Comparison of ENCODE assay signal across 26 mouse cellular contexts in genomic region chr3:119987245-119987852, GRCm38 (mm10).
DNase-seq lines count a peak whose midpoint lies in the region; ATAC-seq and TF ChIP-seq lines count a peak whose summit lies in the region.
"Had no signal": no experiment of that assay in that cellular context is flagged by ENCODE, and none has a peak within 500 bp of the region (broad histone marks: within the 10 kb centered on the region; RNA-seq: fewer than 3 reads in every experiment).

No protein-coding gene starts in this region.

- no peaks in the 10 kb centered on the region for H3K27me3 ChIP-seq in liver, embryonic 11.5 days (replicated peaks; ENCODE audit: control insufficient read depth, insufficient read depth, low read length)
- no peaks in the 10 kb centered on the region for H3K27me3 ChIP-seq in lung, embryonic 16.5 days (ENCODE audit: control insufficient read depth, insufficient read depth, low read depth, low read length)
- H3K27me3 ChIP-seq in liver, postnatal 0 days (ENCODE audit: insufficient read depth, low read length) = no peaks in the 10 kb centered on the region
- H3K27me3 ChIP-seq: embryonic facial prominence, embryonic 12.5 days; embryonic facial prominence, embryonic 15.5 days; forebrain, embryonic 12.5 days; forebrain, embryonic 15.5 days; heart, embryonic 12.5 days; heart, embryonic 15.5 days; hindbrain, embryonic 13.5 days had no signal

- no peak for TF ChIP-seq CTCF in liver, postnatal 0 days (IDR thresholded peaks at IDR 0.05; ENCODE audit: low read depth)

- WGBS in liver, embryonic 11.5 days = 64% methylated on average over 3 of the region's 3 CpGs
- 61% methylated on average over 3 of the region's 3 CpGs for WGBS in lung, embryonic 16.5 days
- WGBS in liver, postnatal 0 days (ENCODE audit: insufficient replicate concordance) = 47% methylated on average over 3 of the region's 3 CpGs

- no peaks in the 10 kb centered on the region for H3K36me3 ChIP-seq in liver, embryonic 11.5 days (ENCODE audit: control insufficient read depth, insufficient read depth, low read length)
- no peaks in the 10 kb centered on the region for H3K36me3 ChIP-seq in lung, embryonic 16.5 days (ENCODE audit: control insufficient read depth, insufficient read depth, low read length)
- H3K36me3 ChIP-seq in liver, postnatal 0 days (replicated peaks; ENCODE audit: insufficient read depth, low read length) = no peaks in the 10 kb centered on the region
- H3K36me3 ChIP-seq: embryonic facial prominence, embryonic 12.5 days; embryonic facial prominence, embryonic 15.5 days; forebrain, embryonic 12.5 days; forebrain, embryonic 15.5 days; heart, embryonic 12.5 days; heart, embryonic 15.5 days; hindbrain, embryonic 10.5 days; hindbrain, embryonic 13.5 days had no signal

- no peak overlapping the region for H3K4me3 ChIP-seq in liver, embryonic 11.5 days (ENCODE audit: low read depth, low read length)
- H3K4me3 ChIP-seq in lung, embryonic 16.5 days (ENCODE audit: low read length) = no peak overlapping the region
- H3K4me3 ChIP-seq in liver, postnatal 0 days (ENCODE audit: low read depth, low read length) = no peak overlapping the region
- H3K4me3 ChIP-seq: embryonic facial prominence, embryonic 12.5 days; embryonic facial prominence, embryonic 15.5 days; erythroblast, embryonic 14.5 days; forebrain, embryonic 12.5 days; forebrain, embryonic 15.5 days; heart, embryonic 12.5 days; heart, embryonic 15.5 days; hindbrain, embryonic 10.5 days; hindbrain, embryonic 13.5 days had no signal

- no peaks in the 10 kb centered on the region for H3K9me3 ChIP-seq in liver, embryonic 11.5 days (ENCODE audit: control insufficient read depth, low read length)
- H3K9me3 ChIP-seq in lung, embryonic 16.5 days (ENCODE audit: control insufficient read depth, low read length) = no peaks in the 10 kb centered on the region
- no peaks in the 10 kb centered on the region for H3K9me3 ChIP-seq in liver, postnatal 0 days (ENCODE audit: low read length)
- H3K9me3 ChIP-seq: embryonic facial prominence, embryonic 12.5 days; embryonic facial prominence, embryonic 15.5 days; forebrain, embryonic 12.5 days; forebrain, embryonic 15.5 days; heart, embryonic 12.5 days; heart, embryonic 15.5 days; hindbrain, embryonic 10.5 days; hindbrain, embryonic 13.5 days had no signal

- H3K9ac ChIP-seq in liver, embryonic 11.5 days (ENCODE audit: low read depth, low read length) = no peak overlapping the region
- H3K9ac ChIP-seq in lung, embryonic 16.5 days (ENCODE audit: low read length) = no peak overlapping the region
- H3K9ac ChIP-seq in liver, postnatal 0 days (replicated peaks) = no peak overlapping the region
- H3K9ac ChIP-seq: embryonic facial prominence, embryonic 12.5 days; embryonic facial prominence, embryonic 15.5 days; forebrain, embryonic 12.5 days; forebrain, embryonic 15.5 days; heart, embryonic 12.5 days; heart, embryonic 15.5 days; hindbrain, embryonic 13.5 days had no signal

- no peak for TF ChIP-seq EP300 in liver, postnatal 0 days (IDR thresholded peaks at IDR 0.05; ENCODE audit: low read depth)

- no peak overlapping the region for H3K4me2 ChIP-seq in liver, embryonic 11.5 days
- no peak overlapping the region for H3K4me2 ChIP-seq in lung, embryonic 16.5 days (ENCODE audit: low read depth, low read length)
- peak overlapping the region; percentile 2; the same call in 1 of the 2 replicates for H3K4me2 ChIP-seq in liver, postnatal 0 days (ENCODE audit: low read depth, low read length)
- H3K4me2 ChIP-seq: embryonic facial prominence, embryonic 12.5 days; embryonic facial prominence, embryonic 15.5 days; forebrain, embryonic 12.5 days; forebrain, embryonic 15.5 days; heart, embryonic 12.5 days; heart, embryonic 15.5 days; hindbrain, embryonic 13.5 days had no signal

- no peak for DNase-seq in liver, embryonic 11.5 days (ENCODE audit: low spot score)
- no peak for DNase-seq in liver
- no peak for DNase-seq in lung, postnatal 14 days
- DNase-seq in liver, postnatal 0 days = no peak
- no peak for DNase-seq in thymus, postnatal 25 days
- DNase-seq: adrenal gland, adult 2 months; adrenal gland, postnatal 14 days; cerebellum, adult 11 months; cerebellum, adult 2 months; cerebellum, adult 9-11 months; cerebellum, postnatal 25 days; gastrocnemius, postnatal 25 days; heart, adult 18-20 months; heart, postnatal 10 days; heart, postnatal 36 days had no signal

- H3K27ac ChIP-seq in liver, embryonic 11.5 days (ENCODE audit: low read depth, low read length) = no peak overlapping the region
- no peak overlapping the region for H3K27ac ChIP-seq in lung, embryonic 16.5 days (ENCODE audit: low read length)
- no peak overlapping the region for H3K27ac ChIP-seq in liver, postnatal 0 days (ENCODE audit: low read depth)
- H3K27ac ChIP-seq: embryonic facial prominence, embryonic 12.5 days; embryonic facial prominence, embryonic 15.5 days; forebrain, embryonic 12.5 days; forebrain, embryonic 15.5 days; heart, embryonic 15.5 days; hindbrain, embryonic 10.5 days; hindbrain, embryonic 13.5 days had no signal

- peak; percentile 10; the same call in 1 of the 2 replicates for ATAC-seq in liver, embryonic 11.5 days (replicated peaks; ENCODE audit: low FRiP score)
- ATAC-seq in lung, embryonic 16.5 days (ENCODE audit: low read depth) = peak; percentile 84
- peak; percentile 59 for ATAC-seq in liver, postnatal 0 days
- ATAC-seq: CD4-positive, CD25-positive, alpha-beta regulatory T cell, adult 4 months; forebrain, embryonic 15.5 days had no signal

- H3K4me1 ChIP-seq in liver, embryonic 11.5 days (replicated peaks; ENCODE audit: control insufficient read depth, insufficient read depth, low read length) = no peaks in the 10 kb centered on the region
- H3K4me1 ChIP-seq in lung, embryonic 16.5 days (replicated peaks; ENCODE audit: control insufficient read depth, insufficient read depth, low read length) = no peaks in the 10 kb centered on the region
- peaks cover 3% of the 10 kb centered on the region; the same call in 1 of the 2 replicates for H3K4me1 ChIP-seq in liver, postnatal 0 days (ENCODE audit: insufficient read depth)
- H3K4me1 ChIP-seq: embryonic facial prominence, embryonic 12.5 days; embryonic facial prominence, embryonic 15.5 days; forebrain, embryonic 12.5 days; forebrain, embryonic 15.5 days; heart, embryonic 12.5 days; heart, embryonic 15.5 days; hindbrain, embryonic 10.5 days; hindbrain, embryonic 13.5 days had no signal

Comparison
In these comparisons a context has a peak if more than half of its experiments do, and no peak if none do; other contexts are left out.
1. ATAC-seq: peak in every context shown above with its lines; median percentile 84 in lung, embryonic 16.5 days; 59 in liver, postnatal 0 days; 10 in liver, embryonic 11.5 days.